Mouse (Mus musculus) embryonic facial prominence, embryonic 14.5 days (tissue): ENCODE data around the gene Fgd5. TPM values are rescaled to one million over a fixed set of nuclear protein-coding genes. Genes with fewer than 3 reads are reported as not detected.
A peak's percentile ranks its signal among the peaks of the same experiment; 100 is the strongest.

Experiments used
- ATAC-seq: fragments of 200-750 bp; cut with Nextera tagmentation; 2 replicates; pipeline ENCODE4 v1.8.0; 2017; ENCODE audit warnings: low read depth, moderate number of reproducible peaks, moderate TSS enrichment
- DNase-seq: peaks from one replicate; pipeline ENCODE4 v3.0.0-alpha.2; 2015; ENCODE audit warnings: low spot score
- H3K27ac ChIP-seq: fragments of 300-500 bp; sonication (generic); replicated peaks from 2 replicates; pipeline ENCODE4 v1.5.1; 2014; ENCODE audit warnings: low read depth, mild to moderate bottlenecking, low read length, moderate library complexity
- H3K27me3 ChIP-seq: fragments of 300-500 bp; sonication (generic); replicated peaks from 2 replicates; pipeline ENCODE4 v1.6.1; 2014; ENCODE audit warnings: low read length; ENCODE audit not compliant: control insufficient read depth, insufficient read depth
- H3K36me3 ChIP-seq: fragments of 300-500 bp; sonication (generic); 2 replicates; pipeline ENCODE4 v1.6.1; 2014; ENCODE audit warnings: low read length, mixed read lengths; ENCODE audit not compliant: control insufficient read depth, insufficient read depth
- H3K4me1 ChIP-seq: fragments of 300-500 bp; sonication (generic); 2 replicates; pipeline ENCODE4 v1.6.1; 2014; ENCODE audit warnings: antibody characterized with exemption, low read length; ENCODE audit not compliant: control insufficient read depth, insufficient read depth
- H3K4me2 ChIP-seq: fragments of 300-500 bp; sonication (generic); 2 replicates; pipeline ENCODE4 v1.6.1; 2014; ENCODE audit warnings: low read depth, mild to moderate bottlenecking, low read length, moderate library complexity, mixed read lengths
- H3K4me3 ChIP-seq: fragments of 300-500 bp; sonication (generic); 2 replicates; pipeline ENCODE4 v1.5.1; 2014; ENCODE audit warnings: low read depth, mild to moderate bottlenecking, low read length
- H3K9ac ChIP-seq: fragments of 300-500 bp; sonication (generic); 2 replicates; pipeline ENCODE4 v1.6.1; 2014; ENCODE audit warnings: low read depth, mild to moderate bottlenecking, low read length, moderate library complexity, mixed read lengths
- H3K9me3 ChIP-seq: fragments of 300-500 bp; sonication (generic); 2 replicates; pipeline ENCODE4 v1.6.1; 2016; ENCODE audit warnings: low read length; ENCODE audit not compliant: control insufficient read depth
- WGBS: fragments of 180-500 bp; shearing (Covaris S2); extraction: QIAGEN DNeasy Blood & Tissue Kit; methylation state at CpG from one replicate; pipeline ENCODE4 v1.1.7; 2014; 5-methylcytosine and 5-hydroxymethylcytosine counted together
- polyA plus RNA-seq: library from polyadenylated mRNA; unstranded; fragments of >200 nt; fragmentation: Nextera tagmentation; extraction: Ambion mirVana; gene quantifications from 2 replicates; pipeline ENCODE4 v1.2.1, GENCODE M21; 2014

The Fgd5 gene
- polyA plus RNA-seq, 1 experiment from 2014 or later: 9.4 TPM

DNA sequence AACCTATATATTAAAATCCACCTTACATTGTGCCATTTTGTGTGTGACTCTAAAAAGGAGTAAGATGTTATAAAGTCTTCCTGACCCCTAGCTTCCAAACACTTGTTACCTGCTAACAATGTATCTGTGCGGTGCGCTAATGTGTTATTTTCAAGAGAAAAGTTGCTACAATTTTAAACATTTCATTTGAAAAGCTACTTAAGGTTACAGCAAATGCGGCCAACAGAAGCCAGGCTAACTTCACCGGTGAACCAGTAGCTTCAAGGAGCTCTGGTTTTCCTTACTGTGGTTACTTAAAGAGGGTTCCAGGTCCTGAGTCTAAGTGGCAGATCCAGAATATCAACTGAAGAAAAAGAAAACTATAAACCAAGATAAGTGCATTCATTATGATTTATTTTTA, 111.3 kb downstream of the Fgd5 start:
- H3K4me2 ChIP-seq: peak overlapping the region; percentile 67; the same call in 1 of the 2 replicates

DNA sequence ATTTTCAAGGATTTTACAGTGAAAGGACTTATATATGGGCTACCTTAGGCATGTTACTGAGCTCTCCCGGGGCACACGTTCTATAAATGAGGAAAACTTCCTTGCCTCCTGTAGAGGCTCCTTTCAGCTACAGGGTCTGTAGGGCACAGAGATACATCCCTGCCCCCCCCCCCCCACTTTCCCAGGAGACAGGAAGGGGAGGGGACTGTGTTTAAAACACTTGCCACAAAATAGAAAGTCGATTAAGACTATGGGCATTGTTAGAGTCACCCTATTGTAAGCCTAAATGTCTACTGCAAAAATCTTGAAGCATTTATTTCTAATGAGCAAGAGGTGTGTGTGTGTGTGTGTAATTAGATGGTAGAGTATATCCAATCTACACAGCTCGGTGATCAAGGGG, 111.8 kb downstream of the Fgd5 start:
- Histone ChIP-seq H3K4me2 (peak overlapping the region; percentile 67), H3K27me3 (no peaks in the 10 kb centered on the region), H3K4me3 (peak overlapping the region; percentile 93), H3K4me1 (peaks cover 16% of the 10 kb centered on the region; the same call in 1 of the 2 replicates), H3K9me3 (no peaks in the 10 kb centered on the region), H3K9ac (peak overlapping the region; percentile 97), H3K27ac (peak overlapping the region; percentile 99), H3K36me3 (no peaks in the 10 kb centered on the region)
- 3% methylated on average over 4 of the region's 4 CpGs for WGBS
- DNase-seq (no peak), ATAC-seq (no peak)

More for the DNA sequence above, 111.3 kb downstream of the Fgd5 start:
- Histone ChIP-seq H3K9me3 (no peaks in the 10 kb centered on the region), H3K4me1 (peaks cover 16% of the 10 kb centered on the region; the same call in 1 of the 2 replicates), H3K36me3 (no peaks in the 10 kb centered on the region), H3K27ac (no peak overlapping the region), H3K27me3 (no peaks in the 10 kb centered on the region), H3K9ac (no peak overlapping the region), H3K4me3 (no peak overlapping the region)
- 97% methylated on average over 4 of the region's 4 CpGs for WGBS
- no peak for ATAC-seq
- DNase-seq: no peak

DNA sequence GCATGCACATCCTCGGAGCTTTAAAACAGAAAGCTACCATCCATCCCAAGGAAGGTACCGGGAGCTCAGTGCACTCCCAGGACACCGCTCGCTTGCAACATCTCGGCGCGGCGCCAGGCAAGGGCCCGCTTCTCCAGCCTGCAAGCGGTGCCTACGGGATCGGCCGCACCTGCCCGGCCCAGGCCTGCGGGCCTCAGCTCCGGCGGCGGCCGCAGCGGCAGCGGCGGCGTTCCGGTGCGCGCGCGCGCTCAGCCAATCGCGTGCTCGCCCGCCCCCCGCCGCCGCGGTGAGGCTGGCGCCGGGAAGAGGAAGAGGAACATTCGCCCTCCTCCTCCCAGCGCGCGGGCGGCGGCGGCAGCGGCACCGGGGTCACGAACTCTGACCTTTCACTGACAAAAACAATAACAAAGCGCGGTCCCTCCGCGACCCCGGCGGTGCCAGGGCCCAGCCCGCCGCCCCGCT, 112.5 kb downstream of the Fgd5 start, which contains the start of gene Nr2c2:
Gene Nr2c2, plus strand, starts transcription at position 261 of the 462 bp plus-strand sequence.
- DNase-seq (peak; percentile 88), ATAC-seq (peak; percentile 64)
- H3K36me3 ChIP-seq: no peaks in the 10 kb centered on the region
- H3K9ac ChIP-seq: peak within 1 kb of the TSS; percentile 97
- peak within 1 kb of the TSS; percentile 67 for H3K4me2 ChIP-seq
- WGBS: 0% methylated on average over 7 of the region's 58 CpGs
- peak within 1 kb of the TSS; percentile 93 for H3K4me3 ChIP-seq
- no peaks in the 10 kb centered on the region for H3K9me3 ChIP-seq
- peaks cover 16% of the 10 kb centered on the region; the same call in 1 of the 2 replicates for H3K4me1 ChIP-seq
- no peaks in the 10 kb centered on the region for H3K27me3 ChIP-seq
- peak within 1 kb of the TSS; percentile 99 for H3K27ac ChIP-seq

DNA sequence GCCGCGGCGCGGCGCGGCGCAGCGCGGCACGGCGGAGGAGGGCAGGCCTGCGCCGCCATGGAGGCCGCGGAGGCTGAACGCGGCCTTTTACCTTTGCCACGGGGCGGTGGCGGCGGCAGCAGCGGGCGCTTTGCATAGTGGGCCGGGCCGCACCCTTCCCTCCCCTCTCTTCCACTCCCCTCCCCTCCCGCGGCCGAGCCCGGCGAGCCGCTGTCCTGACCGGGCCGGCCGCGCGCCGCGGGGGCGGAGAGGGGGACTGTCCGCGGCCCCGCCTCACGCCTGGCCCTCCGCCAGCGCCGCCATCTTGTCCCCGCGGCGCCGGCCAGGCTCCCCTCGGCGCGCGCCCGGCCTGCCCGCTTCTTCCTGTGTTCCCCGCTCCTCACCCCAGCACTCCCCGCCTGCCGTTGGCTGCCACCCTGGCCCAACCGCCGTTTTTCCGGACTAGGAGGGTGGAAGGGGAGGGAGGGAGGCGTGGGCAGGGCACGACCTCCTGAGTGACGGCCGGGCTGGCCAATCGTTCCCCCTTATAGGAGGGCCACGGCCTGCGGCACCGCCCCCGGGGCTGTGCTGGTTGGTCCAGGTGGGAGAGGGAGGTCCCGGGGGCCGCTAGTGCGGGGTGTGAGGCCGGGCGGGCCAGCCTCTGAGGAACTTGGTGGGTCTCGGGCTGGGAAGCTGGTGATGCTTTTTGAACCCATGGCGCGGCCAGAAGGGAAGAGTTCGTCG, 113.2 kb downstream of the Fgd5 start:
- DNase-seq (peak; percentile 98), ATAC-seq (peak; percentile 99)
- H3K9ac ChIP-seq: peak overlapping the region; percentile 97
- no peaks in the 10 kb centered on the region for H3K36me3 ChIP-seq
- H3K4me3 ChIP-seq: peak overlapping the region; percentile 93
- no peaks in the 10 kb centered on the region for H3K9me3 ChIP-seq
- peak overlapping the region; percentile 67 for H3K4me2 ChIP-seq
- WGBS: 0% methylated on average over 14 of the region's 81 CpGs
- H3K27ac ChIP-seq: peak overlapping the region; percentile 99
- H3K4me1 ChIP-seq: peaks cover 16% of the 10 kb centered on the region
- H3K27me3 ChIP-seq: no peaks in the 10 kb centered on the region

DNA sequence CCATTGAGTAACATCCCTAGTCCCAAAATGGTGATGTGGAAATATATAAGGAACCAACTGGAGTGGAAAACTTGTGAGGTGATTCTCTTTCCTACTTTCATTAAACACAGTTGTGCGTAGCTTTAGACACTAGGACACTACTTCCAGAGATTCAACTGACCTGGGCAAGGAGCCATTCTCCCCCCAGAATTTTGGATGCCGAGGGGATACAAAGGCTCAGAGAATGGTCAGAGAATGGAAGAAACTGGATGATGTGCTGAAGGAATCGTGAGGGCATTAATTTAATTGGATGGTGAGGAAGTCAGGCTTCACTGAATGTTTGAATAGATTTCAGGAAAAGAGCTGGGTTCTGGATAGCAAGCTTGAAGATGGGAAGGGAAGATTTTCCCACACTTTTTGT, 114.1 kb downstream of the Fgd5 start:
- peak overlapping the region; percentile 67 for H3K4me2 ChIP-seq
- peak overlapping the region; percentile 99 for H3K27ac ChIP-seq
- no peaks in the 10 kb centered on the region for H3K27me3 ChIP-seq
- ATAC-seq (no peak), DNase-seq (no peak)
- peaks cover 16% of the 10 kb centered on the region for H3K4me1 ChIP-seq
- H3K4me3 ChIP-seq: peak overlapping the region; percentile 93
- 19% methylated on average over 3 of the region's 3 CpGs for WGBS
- H3K9me3 ChIP-seq: no peaks in the 10 kb centered on the region
- H3K36me3 ChIP-seq: no peaks in the 10 kb centered on the region
- peak overlapping the region; percentile 97 for H3K9ac ChIP-seq

DNA sequence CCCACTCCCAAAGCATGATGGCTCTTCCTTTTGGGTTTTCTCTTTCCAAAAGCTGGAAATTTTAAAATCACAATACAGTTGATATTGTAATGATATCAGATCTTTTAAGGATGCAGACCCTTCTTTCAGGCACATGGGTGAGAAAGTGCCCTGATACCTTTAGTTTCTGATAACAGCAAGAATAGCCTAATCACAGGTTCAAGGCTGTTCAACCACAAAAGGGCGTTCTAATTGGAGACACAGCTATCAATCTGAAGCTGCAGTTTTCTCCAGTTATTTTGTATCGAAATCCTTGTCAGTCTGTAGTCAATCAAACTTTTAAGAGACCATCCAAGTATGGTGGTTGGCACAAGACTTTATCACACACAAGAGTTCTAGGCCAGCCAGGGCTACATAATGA, 115.2 kb downstream of the Fgd5 start:
- Histone ChIP-seq H3K27ac (no peak overlapping the region), H3K9me3 (no peaks in the 10 kb centered on the region), H3K4me1 (peaks cover 16% of the 10 kb centered on the region), H3K27me3 (no peaks in the 10 kb centered on the region), H3K4me3 (no peak overlapping the region), H3K9ac (no peak overlapping the region), H3K4me2 (no peak overlapping the region), H3K36me3 (no peaks in the 10 kb centered on the region)
- DNase-seq (no peak), ATAC-seq (no peak)
- WGBS: 80% methylated on average over 2 of the region's 2 CpGs

DNA sequence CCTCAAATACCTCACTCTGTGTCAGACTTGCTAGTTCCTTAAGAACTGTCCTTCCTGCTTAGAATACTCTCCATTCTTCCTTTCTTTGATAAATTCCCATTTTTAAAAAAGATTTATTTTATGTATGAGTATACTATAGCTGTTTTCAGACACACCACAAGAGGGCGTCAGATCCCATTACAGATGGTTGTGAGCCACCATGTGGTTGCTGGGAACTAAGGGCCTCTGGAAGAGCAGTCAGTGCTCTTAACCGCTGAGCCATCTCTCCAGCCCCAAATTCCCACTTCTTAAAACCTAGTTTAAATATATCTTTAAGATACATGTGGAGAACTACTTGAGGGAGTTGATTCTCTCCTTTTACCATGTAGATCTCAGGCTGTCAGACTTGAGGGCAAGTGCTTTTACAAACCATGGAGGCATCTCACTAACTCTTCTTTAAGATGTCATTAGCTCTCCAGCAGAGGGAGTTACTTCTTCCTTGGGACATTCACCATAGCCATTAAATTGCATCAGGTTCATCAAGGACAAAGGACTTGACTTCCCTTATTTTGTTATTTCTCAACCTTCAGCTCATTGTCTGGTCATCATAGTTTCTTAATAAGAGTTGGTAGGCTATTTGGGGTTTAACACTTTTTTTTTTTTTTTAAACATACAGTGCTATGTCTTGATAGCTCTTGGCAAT, 122.1 kb downstream of the Fgd5 start:
- no peak overlapping the region for H3K4me3 ChIP-seq

DNA sequence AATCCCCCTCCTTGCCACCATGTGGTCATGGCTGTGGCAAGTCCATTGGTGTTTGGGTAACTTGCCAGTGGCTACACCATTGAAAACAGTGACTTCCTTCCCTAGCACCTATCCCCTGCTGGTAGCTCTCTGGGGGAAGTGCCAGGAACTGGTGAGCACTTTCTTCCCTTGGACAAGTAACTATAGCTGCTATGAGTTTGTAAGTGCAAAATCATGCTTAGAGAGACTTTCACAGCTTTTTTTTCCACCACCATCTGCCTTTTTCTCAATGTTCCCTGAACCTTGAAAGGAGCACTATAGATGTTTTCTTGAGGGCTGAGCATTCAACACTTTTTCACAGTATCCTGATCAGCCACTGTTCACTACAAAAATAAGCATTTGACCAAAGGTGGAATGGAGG, 145.9 kb downstream of the Fgd5 start:
- Histone ChIP-seq H3K9ac (no peak overlapping the region), H3K27ac (no peak overlapping the region), H3K9me3 (no peaks in the 10 kb centered on the region), H3K27me3 (no peaks in the 10 kb centered on the region), H3K4me3 (no peak overlapping the region), H3K4me1 (no peaks in the 10 kb centered on the region), H3K4me2 (no peak overlapping the region), H3K36me3 (0 out of 2 replicates have a peak, but pooled peaks cover 5% of the 10 kb centered on the region)
- DNase-seq: no peak
- ATAC-seq: no peak

More for the DNA sequence above, 122.1 kb downstream of the Fgd5 start:
- Histone ChIP-seq H3K27ac (no peak overlapping the region), H3K4me1 (peaks cover 3% of the 10 kb centered on the region; the same call in 1 of the 2 replicates), H3K36me3 (no peaks in the 10 kb centered on the region), H3K27me3 (no peaks in the 10 kb centered on the region), H3K9ac (no peak overlapping the region), H3K4me2 (no peak overlapping the region), H3K9me3 (no peaks in the 10 kb centered on the region)
- WGBS: 75% methylated on average over 2 of the region's 2 CpGs
- no peak for ATAC-seq
- DNase-seq: no peak
